Mouse (Mus musculus): ENCODE measurements around the gene Ica1.

Gene Ica1

GRCm38 (mm10) chr6:8742449-8742848 is 35.8 kb downstream of the Ica1 start:
- CTCF ChIA-PET, result no interaction called here

GRCm38 (mm10) chr6:8741659-8742058 is 36.6 kb downstream of the Ica1 start:
- CTCF ChIA-PET, result no interaction called here

- CTCF ChIA-PET, result no interaction called here
These were observed 38.2 kb downstream of the Ica1 start for GRCm38 (mm10) chr6:8740092-8740491.

DNA sequence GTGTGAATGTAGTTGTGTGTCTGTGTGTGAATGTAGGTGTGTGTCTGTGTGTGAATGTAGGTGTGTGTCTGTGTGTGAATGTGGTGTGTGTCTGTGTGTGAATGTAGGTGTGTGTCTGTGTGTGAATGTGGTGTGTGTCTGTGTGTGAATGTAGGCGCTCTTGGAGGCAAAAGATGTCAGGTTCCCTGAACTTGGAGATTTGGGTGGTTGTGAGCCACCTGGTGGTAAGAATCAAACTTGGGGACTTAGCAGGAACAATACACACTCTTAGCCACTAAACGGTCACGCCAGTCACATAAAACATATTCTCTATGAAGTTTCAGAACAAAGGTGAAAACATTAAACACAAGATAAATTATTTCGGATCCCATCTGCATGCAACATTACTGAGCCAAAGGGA is 39.9 kb downstream of the Ica1 start:
- CTCF ChIA-PET, result no interaction called here

DNA sequence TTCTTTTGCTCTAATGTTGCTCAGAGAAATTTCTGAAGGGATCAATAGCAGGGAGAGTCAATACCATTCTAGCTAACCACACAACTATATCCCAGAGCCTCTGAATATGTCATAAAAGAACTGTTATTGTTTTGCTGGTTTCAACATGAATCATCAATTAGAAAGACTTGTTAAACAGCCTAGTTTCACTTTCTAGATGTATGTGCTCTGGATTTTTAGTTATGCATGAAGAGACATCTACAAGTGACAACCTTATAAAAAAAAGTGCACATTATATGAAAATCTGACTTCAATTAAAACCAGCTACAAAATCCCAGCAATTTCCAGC is 41.8 kb downstream of the Ica1 start:
- CTCF ChIA-PET, result interaction anchor here (0.6 to 0.7 kb wide), 2 partner anchors 358 to 485 kb away, joined by 3 to 15 read pairs; no protein-coding TSS in a partner anchor

GRCm38 (mm10) chr6:8735657-8736492 is 42.4 kb downstream of the Ica1 start:
- CTCF ChIA-PET, result interaction anchor here (0.6 to 0.7 kb wide), 3 partner anchors 357 to 917 kb away, joined by 3 to 15 read pairs (median 5); no protein-coding TSS in a partner anchor

DNA sequence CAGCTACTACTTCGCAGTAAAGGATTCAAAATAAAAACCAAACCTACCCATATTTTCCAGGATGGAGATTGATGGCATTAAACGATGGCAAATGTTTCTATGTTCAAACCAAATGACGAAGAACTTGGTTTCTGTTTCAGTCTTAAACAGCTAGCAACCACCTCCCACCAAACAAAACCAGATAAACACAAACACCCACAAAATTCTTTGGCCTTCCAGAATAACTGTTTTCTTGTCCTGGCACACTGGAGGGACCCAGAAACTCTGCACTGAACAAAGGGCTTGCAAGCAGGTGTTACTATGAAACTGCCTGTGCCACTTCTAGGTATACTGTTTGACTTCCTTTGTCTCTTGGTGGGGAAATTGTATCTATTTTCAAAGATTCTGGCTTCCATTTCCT is 43.2 kb downstream of the Ica1 start:
- CTCF ChIA-PET, result interaction anchor here (0.6 kb wide), 1 partner anchor 916 kb away, joined by 5 read pairs; no protein-coding TSS in a partner anchor

GRCm38 (mm10) chr6:8732492-8732891 is 45.8 kb downstream of the Ica1 start:
- CTCF ChIA-PET, result no interaction called here

DNA sequence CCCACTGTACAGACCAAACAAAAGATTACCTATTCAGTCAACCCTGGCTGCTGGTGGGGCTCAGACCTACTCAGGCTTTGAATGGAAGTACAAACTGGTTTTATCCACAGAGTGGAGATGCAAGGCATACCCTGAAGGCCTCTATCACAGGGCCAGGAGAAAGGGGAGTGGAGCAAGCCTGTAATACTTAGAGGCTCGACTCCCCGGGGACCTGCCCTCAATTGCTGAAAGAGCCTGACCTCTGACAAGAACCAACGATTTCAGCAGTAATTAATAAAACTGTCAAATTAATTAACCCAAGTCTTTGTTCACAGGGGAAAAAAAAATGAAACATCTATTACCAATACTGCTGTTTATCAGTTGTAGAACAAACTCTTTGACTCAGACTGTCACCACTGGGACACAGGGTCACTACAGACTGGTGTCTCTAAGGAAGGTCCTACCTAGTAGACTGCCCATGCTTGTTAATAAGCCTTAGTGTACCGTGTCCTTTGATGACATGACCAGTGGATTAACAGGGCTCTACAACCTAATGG is 46.6 kb downstream of the Ica1 start:
- CTCF ChIA-PET, result no interaction called here

DNA sequence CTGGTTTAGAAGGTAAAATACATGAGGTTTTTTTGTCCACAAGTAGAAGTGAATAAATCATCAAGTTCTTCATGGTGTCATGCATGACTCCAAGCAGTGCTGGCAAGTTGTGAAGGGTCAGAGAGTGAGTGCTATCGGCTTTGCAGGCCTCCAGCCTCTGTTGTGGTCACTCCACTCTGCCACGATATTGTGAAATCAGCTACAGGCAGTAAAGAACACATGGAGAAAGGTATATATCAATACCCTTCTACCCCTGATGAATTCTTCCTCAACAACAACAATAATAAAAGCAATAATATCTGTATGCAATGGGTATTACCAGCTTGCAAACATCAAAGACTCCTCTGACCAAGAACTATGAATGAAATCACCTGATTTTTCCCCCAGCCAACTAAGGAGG is 47.9 kb downstream of the Ica1 start:
- CTCF ChIA-PET, result no interaction called here

GRCm38 (mm10) chr6:8727806-8728205 is 50.5 kb downstream of the Ica1 start:
- CTCF ChIA-PET, result no interaction called here

DNA sequence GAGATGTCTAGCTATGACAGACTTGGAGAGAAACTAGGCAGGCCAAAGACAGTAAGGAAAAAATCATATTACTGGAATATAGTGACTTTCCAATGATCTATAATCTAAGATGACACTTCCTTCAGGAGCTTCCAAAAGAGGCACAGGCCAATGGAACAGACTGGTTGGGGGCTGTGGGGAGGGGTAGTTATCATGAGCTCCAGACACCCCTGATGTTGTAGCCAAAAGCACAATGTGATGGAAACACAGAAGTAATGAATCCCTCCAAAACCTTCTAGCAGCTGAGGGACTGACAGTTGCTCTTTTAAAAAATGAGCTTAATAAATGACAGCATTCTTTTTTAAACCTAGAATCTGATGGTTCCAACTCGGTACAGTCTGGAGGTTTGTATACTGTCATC is 52.7 kb downstream of the Ica1 start:
- CTCF ChIA-PET, result interaction anchor here (0.6 kb wide), 1 partner anchor 431 kb away, joined by 3 read pairs; no protein-coding TSS in a partner anchor

DNA sequence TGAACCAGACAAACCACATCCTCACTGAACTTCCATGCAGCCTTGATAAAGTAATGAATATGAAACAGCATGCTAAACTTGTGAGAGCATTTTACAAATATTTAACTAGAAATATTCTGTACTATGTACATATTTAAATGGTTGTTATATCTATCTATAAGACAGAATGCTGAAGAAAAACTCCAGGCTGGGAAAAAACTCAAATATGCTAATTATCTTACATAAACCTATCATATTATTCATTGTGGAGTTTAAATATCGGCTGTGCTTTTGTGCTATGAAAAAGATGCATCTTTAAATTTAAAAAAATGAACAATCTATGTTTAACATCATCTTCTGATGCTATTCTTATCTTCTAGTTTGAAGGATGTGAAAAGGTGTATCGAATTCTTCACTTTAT is 58.6 kb downstream of the Ica1 start:
- CTCF ChIA-PET, result no interaction called here

- CTCF ChIA-PET, result interaction anchor here (0.7 kb wide), 2 partner anchors 495 to 594 kb away, joined by 6 to 7 read pairs; no protein-coding TSS in a partner anchor
These were observed 60.3 kb downstream of the Ica1 start for GRCm38 (mm10) chr6:8717967-8718366.

DNA sequence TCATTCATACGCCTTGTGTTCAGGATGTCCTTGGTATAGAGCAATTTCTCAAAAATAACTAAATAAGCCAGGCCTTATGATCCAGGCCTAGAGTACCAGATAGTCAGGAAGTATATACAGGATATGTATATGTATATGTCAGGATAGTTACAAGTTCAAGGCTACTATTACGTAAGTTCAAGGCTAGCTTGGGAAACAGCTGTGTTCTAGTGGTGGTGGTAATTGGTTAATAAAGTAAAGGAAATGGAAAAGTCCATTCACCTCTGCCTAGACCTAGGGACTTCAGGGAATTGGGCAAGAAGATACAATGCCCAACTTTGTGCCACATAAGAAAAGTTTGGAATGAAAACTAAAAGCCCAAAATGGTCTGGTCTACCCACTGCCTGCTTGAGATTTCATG is 61.7 kb downstream of the Ica1 start:
- CTCF ChIA-PET, result no interaction called here

GRCm38 (mm10) chr6:8711246-8711645 is 67.0 kb downstream of the Ica1 start:
- CTCF ChIA-PET, result no interaction called here

GRCm38 (mm10) chr6:8694636-8695514 is 83.4 kb downstream of the Ica1 start:
- CTCF ChIA-PET, result no interaction called here

- CTCF ChIA-PET, result interaction anchor here (0.6 kb wide), 1 partner anchor 442 kb away, joined by 3 read pairs; no protein-coding TSS in a partner anchor
These were observed 84.2 kb downstream of the Ica1 start for GRCm38 (mm10) chr6:8693926-8694635.

- CTCF ChIA-PET, result interaction anchor here (0.6 kb wide), 2 partner anchors 100 to 441 kb away, joined by 3 read pairs; no protein-coding TSS in a partner anchor
These were observed 85.0 kb downstream of the Ica1 start for GRCm38 (mm10) chr6:8693141-8693881.

GRCm38 (mm10) chr6:8691199-8691975 is 86.9 kb downstream of the Ica1 start:
- CTCF ChIA-PET, result no interaction called here
